Mouse (Mus musculus) heart, adult 11 months (tissue): ENCODE results near the gene Aar2.

Source experiments
- DNase-seq: peaks from one replicate; pipeline ENCODE4 v3.0.0; 2022

Aar2 gene

DNA sequence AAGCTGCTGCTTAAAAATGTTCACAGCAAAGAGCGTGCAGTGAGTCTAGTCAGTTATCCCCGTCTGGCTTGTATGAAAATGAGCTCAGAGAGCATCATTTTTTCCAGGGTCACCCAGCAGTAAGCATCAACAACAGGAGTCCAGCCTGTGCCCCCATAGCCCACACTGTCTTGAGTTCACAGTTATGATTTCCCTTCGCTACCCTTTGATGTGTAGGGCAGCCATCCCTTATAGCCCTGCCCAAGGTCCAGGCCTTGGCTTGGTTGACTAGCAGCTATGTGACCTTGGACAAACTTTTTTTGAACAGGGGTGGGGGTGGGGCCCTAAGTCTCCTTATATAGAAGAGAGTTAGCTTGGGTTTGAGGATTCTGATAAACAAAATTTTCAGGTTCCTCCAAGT lies 21.9 kb downstream of the Aar2 start:
- no peak for DNase-seq

DNA sequence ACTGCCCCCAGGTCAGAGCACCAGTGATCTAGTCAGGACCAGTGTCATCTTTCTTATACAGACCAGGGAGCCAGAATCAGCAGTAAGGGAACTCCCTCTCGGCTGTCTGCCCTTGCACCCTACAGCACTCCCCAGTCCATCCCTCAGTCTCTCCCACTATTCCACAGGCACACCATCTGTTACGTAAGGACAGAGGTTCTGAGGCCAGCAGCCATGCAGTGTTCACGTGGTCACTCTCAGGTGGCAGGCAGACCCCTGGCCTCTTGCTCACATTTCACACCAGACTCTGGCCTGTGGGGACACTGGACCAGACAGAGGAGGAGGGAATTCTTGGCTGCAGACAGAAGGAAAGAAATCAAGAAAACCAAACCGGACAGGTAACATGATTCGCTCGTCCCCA lies 24.1 kb downstream of the Aar2 start:
- no peak for DNase-seq

DNA sequence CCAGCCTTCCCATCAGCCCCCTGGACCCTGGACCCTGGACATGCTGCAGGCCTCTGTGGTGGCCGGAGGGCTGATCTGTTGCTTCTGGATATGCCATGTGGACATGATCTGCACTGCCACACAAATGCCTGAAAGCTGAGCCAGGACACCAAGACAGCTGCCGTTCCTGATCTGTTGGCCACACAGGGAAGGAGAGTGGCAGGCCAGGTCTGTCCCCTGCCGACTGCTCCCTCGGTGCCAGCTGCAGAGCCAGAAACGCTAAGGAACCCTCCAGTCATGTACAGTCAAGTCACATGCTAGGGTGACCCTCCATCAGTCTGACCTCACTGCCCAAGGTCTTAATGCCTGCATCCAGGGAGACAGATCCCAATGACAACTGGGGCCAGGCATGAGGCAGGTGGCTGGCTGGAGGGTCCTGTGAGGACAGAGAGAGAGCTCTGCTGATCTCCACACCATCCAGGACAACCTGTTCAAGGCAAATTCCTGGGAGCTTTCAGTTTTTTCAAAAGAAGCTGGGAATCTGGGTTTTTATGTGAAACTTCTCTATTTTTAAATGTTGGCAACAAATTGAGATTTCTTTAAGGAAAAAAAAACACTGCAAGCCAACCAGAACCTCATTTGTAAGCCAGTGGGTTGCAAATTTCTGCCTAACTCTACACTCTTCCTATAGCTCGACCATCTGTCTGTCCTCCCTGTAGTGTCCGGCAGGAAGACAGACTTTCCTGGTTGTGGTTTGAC lies 29.6 kb downstream of the Aar2 start:
- DNase-seq, result no peak

- no peak for DNase-seq
These were observed 33.1 kb downstream of the Aar2 start for GRCm38 (mm10) chr2:156580507-156580906.

GRCm38 (mm10) chr2:156581244-156581643 lies 33.9 kb downstream of the Aar2 start:
- DNase-seq, result no peak

GRCm38 (mm10) chr2:156582887-156583286 lies 35.5 kb downstream of the Aar2 start:
- no peak for DNase-seq

GRCm38 (mm10) chr2:156584154-156584796 lies 36.9 kb downstream of the Aar2 start:
- DNase-seq, result peak; percentile 92

- DNase-seq, result peak; percentile 98
These were observed 37.5 kb downstream of the Aar2 start for GRCm38 (mm10) chr2:156584797-156585471.

- no peak for DNase-seq
These were observed 42.1 kb downstream of the Aar2 start for GRCm38 (mm10) chr2:156589481-156589880.

GRCm38 (mm10) chr2:156594987-156595490 lies 47.7 kb downstream of the Aar2 start:
- no peak for DNase-seq

DNA sequence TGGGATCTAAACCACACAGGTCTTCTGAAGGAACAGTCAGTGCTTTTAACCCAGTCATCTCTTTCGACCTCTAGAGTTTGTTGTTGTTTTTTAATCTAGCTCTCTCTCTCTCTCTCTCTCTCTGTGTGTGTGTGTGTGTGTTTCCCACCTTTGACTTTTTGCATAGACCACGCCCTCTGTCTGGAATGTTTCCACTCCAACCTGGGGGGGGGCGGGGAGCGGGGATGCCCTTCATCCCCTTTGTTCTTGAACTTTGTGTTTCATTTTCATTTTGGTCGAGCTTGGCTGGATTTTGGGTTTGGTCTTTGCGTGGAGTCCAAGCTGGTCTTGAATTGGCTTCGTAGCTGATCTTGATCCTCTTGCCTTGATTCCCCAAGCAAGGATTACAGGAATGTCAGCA lies 55.2 kb downstream of the Aar2 start:
- DNase-seq, result no peak

- no peak for DNase-seq
These were observed 56.3 kb downstream of the Aar2 start for GRCm38 (mm10) chr2:156603671-156604070.

- DNase-seq, result no peak
These were observed 57.8 kb downstream of the Aar2 start for GRCm38 (mm10) chr2:156605144-156605543.

DNA sequence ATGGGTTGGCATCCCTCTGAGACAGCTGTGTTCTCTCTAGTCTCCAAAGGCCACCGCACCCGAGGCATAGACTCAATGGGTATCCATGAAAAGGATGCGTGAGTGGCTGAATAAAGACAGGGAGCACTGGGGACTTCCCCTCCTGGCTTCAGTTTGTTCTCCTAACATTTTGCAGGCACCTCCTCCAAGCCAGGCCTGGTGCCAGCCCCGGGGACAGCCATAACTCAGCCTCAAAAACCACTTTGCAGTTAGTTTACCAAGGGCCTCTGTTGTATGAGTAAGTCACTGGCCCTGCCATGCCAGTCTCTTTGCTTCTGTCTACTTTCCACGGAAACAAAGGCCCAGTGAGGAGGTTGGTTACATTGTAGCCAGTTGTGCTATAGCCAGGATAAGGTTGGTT lies 58.6 kb downstream of the Aar2 start:
- no peak for DNase-seq

DNA sequence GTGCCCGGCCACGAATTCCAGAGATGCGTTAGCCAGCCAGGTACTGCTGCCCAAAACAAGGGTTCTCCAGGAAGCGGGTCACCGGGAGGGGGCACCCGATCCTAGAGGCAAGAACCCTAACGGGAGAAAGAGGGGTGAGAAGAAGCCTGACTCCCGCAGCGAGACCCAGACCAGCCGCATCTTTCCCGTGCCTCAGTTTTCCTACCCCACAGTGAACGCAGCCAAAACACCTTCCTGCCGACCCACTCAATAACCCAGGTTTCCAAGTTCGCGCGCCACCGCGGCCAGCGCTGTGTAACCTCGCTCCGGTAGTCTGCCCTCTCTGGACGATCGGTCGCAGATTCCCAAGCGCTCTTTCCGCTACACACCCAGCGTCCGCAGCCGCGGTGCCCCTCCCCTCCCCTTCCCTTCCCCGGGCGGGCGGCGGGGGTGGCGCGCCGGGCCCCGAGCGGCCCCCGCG lies 65.7 kb downstream of the Aar2 start:
- peak; percentile 91 for DNase-seq

DNA sequence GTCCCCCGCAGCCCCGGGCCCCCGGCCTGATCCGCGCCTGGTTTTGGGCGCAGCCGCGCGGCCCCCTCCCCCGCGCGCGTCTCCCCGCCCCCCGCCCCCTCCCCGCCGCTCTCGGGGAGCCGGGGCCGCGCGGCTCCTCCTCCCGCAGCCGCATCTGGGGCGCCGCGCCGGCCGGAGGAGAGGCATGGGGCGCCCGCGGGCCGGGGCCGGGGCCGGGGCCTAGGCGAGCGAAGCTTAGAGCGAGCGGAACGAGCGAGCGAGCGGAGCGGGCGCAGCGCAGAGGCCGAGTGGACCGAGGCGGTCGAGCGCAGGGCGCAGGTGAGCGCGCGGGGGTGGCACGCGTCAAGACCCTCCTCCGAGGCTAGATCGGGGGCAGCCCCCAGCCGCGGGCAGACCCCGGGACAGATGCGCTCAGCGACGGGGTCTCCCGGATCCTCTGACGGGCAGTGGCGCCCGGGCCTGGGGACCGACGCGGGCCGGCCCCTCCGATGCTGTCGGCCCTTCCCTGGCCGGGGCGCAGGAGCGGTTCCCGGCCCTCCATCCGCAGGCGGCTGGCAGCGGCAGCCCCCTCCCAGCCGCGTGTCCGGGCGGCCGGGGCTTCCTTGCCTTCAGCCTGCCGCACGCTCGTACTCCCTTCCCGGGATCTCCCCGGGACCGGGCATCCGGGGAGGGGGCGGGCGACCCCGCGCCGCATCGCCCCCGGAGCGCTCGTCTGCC lies 66.3 kb downstream of the Aar2 start, which contains the start of gene Dlgap4:
Gene Dlgap4, plus strand, starts transcription at position 165 of the 717 bp plus-strand sequence.
- DNase-seq, result peak; percentile 90

GRCm38 (mm10) chr2:156614258-156614556 lies 66.8 kb downstream of the Aar2 start:
- peak; percentile 90 for DNase-seq

- no peak for DNase-seq
These were observed 67.6 kb downstream of the Aar2 start for GRCm38 (mm10) chr2:156614661-156615654.

DNA sequence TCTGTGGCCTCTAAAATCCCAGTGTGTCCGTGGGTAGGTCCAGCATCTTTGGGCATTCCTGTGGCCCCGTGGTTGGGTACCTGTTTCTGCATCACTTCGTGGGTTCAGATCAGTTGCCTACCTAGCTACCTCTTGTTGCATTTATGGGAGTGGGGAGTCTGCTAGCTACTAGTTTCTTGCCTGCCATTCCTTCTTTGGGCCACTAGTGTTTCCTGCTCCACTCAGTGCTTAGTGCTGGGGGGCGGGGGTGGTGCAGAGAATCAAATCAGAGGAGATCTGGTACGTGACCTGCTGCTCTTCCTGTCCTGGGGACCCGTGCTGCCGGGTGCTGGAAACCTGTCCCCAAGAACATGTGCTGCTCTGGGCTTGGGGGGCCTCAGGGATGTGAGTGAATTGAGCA lies 69.1 kb downstream of the Aar2 start:
- DNase-seq, result no peak

GRCm38 (mm10) chr2:156617536-156617935 lies 70.2 kb downstream of the Aar2 start:
- peak; percentile 95 for DNase-seq
